Mouse (Mus musculus): Measurements from ENCODE around the gene 9930021J03Rik. TPM values are rescaled to one million over a fixed set of nuclear protein-coding genes. Genes with fewer than 3 reads are reported as not detected.

Gene 9930021J03Rik
- polyA plus RNA-seq, 1 experiment: not detected

GRCm38 (mm10) chr19:29838636-29839135 lies 32.9 kb upstream of the 9930021J03Rik start:
- TF ChIP-seq POLR2A (IDR thresholded peaks at IDR 0.05; ENCODE audit: insufficient read depth, low read depth, low read length) (no peak), CTCF (IDR thresholded peaks at IDR 0.05; ENCODE audit: insufficient read depth, low read depth, low read length) (no peak)
- Histone ChIP-seq H3K4me1 (ENCODE audit: control insufficient read depth, insufficient read depth, low read length) (no peaks in the 10 kb centered on the region), H3K4me3 (ENCODE audit: insufficient read depth, low read depth, low read length) (no peak overlapping the region), H3K27ac (ENCODE audit: insufficient read depth, low read depth, low read length) (no peak overlapping the region)
- WGBS: 69% methylated on average over 3 of the region's 3 CpGs

DNA sequence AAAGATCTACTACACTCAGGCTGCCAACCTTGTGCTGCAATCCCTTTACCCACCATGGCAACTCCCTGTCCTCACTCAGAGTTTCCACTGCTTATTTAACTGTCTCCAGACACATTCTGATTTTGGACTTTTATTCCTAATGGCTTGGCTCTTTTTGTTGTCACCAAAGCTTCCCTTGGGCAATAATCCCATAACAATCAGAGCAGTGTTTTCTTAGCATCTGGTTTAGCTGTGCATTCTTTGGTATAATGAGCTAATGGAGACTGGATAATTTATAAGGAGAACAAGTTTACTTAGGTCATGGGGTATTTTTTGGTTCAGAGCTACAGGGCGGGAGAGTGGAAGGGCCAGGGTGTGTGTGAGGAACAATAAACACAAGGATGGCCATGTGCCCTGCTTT lies 32.4 kb upstream of the 9930021J03Rik start:
- H3K4me3 ChIP-seq (ENCODE audit: insufficient read depth, low read depth, low read length): no peak overlapping the region
- H3K27ac ChIP-seq (ENCODE audit: insufficient read depth, low read depth, low read length): no peak overlapping the region
- 64% methylated on average over 1 of the region's 1 CpGs for WGBS
- TF ChIP-seq POLR2A (IDR thresholded peaks at IDR 0.05; ENCODE audit: insufficient read depth, low read depth, low read length) (no peak), CTCF (IDR thresholded peaks at IDR 0.05; ENCODE audit: insufficient read depth, low read depth, low read length) (no peak)
- H3K4me1 ChIP-seq (ENCODE audit: control insufficient read depth, insufficient read depth, low read length): no peaks in the 10 kb centered on the region

- TF ChIP-seq CTCF (IDR thresholded peaks at IDR 0.05; ENCODE audit: insufficient read depth, low read depth, low read length) (no peak), POLR2A (IDR thresholded peaks at IDR 0.05; ENCODE audit: insufficient read depth, low read depth, low read length) (no peak)
- Histone ChIP-seq H3K4me3 (ENCODE audit: insufficient read depth, low read depth, low read length) (no peak overlapping the region), H3K27ac (ENCODE audit: insufficient read depth, low read depth, low read length) (no peak overlapping the region), H3K4me1 (ENCODE audit: control insufficient read depth, insufficient read depth, low read length) (no peaks in the 10 kb centered on the region)
- WGBS: 69% methylated on average over 3 of the region's 3 CpGs
Measured at GRCm38 (mm10) chr19:29835364-29836034, 29.7 kb upstream of the 9930021J03Rik start.

- WGBS: 69% methylated on average over 2 of the region's 2 CpGs
- H3K4me3 ChIP-seq (ENCODE audit: insufficient read depth, low read depth, low read length): no peak overlapping the region
- no peaks in the 10 kb centered on the region for H3K4me1 ChIP-seq (ENCODE audit: control insufficient read depth, insufficient read depth, low read length)
- TF ChIP-seq POLR2A (IDR thresholded peaks at IDR 0.05; ENCODE audit: insufficient read depth, low read depth, low read length): no peak
- TF ChIP-seq CTCF (IDR thresholded peaks at IDR 0.05; ENCODE audit: insufficient read depth, low read depth, low read length): no peak
- H3K27ac ChIP-seq (ENCODE audit: insufficient read depth, low read depth, low read length): no peak overlapping the region
Measured at GRCm38 (mm10) chr19:29830911-29831310, 25.1 kb upstream of the 9930021J03Rik start.

DNA sequence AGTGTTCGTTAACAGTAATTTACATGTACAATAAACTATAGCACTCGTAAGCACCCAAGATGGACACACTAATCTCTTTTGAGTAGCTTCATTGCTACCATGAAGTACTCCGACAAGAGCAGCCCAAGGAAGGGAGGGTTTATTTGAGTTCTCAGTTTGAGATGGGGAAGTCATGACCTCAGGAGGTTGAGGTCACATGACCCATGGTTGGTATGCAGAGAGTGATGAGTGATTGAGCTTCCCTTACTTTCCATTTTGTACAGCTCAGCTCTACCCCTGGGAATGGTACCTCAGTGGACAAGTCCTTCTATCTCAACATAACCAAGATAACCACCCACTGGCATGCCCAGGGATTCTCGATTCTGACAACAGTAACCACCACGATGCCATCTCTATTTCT lies 22.8 kb upstream of the 9930021J03Rik start:
- WGBS: 80% methylated on average over 5 of the region's 5 CpGs
- no peak for TF ChIP-seq CTCF (IDR thresholded peaks at IDR 0.05; ENCODE audit: insufficient read depth, low read depth, low read length)
- no peak for TF ChIP-seq POLR2A (IDR thresholded peaks at IDR 0.05; ENCODE audit: insufficient read depth, low read depth, low read length)
- no peak overlapping the region for H3K4me3 ChIP-seq (ENCODE audit: insufficient read depth, low read depth, low read length)
- no peak overlapping the region for H3K27ac ChIP-seq (ENCODE audit: insufficient read depth, low read depth, low read length)
- no peaks in the 10 kb centered on the region for H3K4me1 ChIP-seq (ENCODE audit: control insufficient read depth, insufficient read depth, low read length)

GRCm38 (mm10) chr19:29826686-29827085 lies 20.9 kb upstream of the 9930021J03Rik start:
- Histone ChIP-seq H3K27ac (ENCODE audit: insufficient read depth, low read depth, low read length) (no peak overlapping the region), H3K4me3 (ENCODE audit: insufficient read depth, low read depth, low read length) (no peak overlapping the region), H3K4me1 (ENCODE audit: control insufficient read depth, insufficient read depth, low read length) (no peaks in the 10 kb centered on the region)
- 79% methylated on average over 1 of the region's 1 CpGs for WGBS
- TF ChIP-seq POLR2A (IDR thresholded peaks at IDR 0.05; ENCODE audit: insufficient read depth, low read depth, low read length) (no peak), CTCF (IDR thresholded peaks at IDR 0.05; ENCODE audit: insufficient read depth, low read depth, low read length) (no peak)

GRCm38 (mm10) chr19:29825003-29825402 lies 19.2 kb upstream of the 9930021J03Rik start:
- 57% methylated on average over 2 of the region's 2 CpGs for WGBS

DNA sequence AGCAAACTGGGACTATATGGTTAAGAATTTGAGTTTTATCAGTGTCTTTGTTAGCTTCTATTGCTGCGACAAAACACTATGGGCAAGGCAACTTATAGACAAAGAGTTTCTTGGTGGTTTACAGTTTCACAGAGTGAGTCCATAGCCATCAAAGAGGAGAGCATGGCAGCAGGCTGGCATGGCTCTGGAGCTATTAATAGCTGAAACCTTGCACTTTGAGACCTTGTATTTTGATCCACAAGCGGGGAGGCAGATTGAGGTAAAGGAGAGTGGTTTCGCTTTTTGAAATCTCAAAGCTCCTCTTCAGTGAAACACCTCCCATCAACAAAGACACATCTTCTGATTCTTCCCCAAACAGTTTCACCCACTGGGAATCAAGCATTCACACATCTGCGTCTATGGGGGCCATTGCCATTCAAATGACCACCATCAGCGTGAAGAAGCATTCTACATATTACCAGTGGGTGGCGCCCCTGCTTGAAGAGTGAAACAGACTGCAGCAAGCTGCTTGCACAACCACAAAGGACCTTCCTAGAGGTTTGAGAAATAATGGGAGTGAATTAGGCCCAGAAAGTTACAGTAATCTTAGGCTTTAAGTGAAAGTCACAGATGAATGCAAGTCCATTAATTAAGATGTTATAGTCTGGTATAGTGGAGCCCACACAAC lies 18.4 kb upstream of the 9930021J03Rik start:
- Histone ChIP-seq H3K27ac (ENCODE audit: insufficient read depth, low read depth, low read length) (no peak overlapping the region), H3K4me1 (ENCODE audit: control insufficient read depth, insufficient read depth, low read length) (no peaks in the 10 kb centered on the region), H3K4me3 (ENCODE audit: insufficient read depth, low read depth, low read length) (no peak overlapping the region)
- TF ChIP-seq CTCF (IDR thresholded peaks at IDR 0.05; ENCODE audit: insufficient read depth, low read depth, low read length): no peak
- no peak for TF ChIP-seq POLR2A (IDR thresholded peaks at IDR 0.05; ENCODE audit: insufficient read depth, low read depth, low read length)
- WGBS: 61% methylated on average over 6 of the region's 6 CpGs

More at GRCm38 (mm10) chr19:29825003-29825402, 19.2 kb upstream of the 9930021J03Rik start:
- TF ChIP-seq CTCF (IDR thresholded peaks at IDR 0.05; ENCODE audit: insufficient read depth, low read depth, low read length) (no peak), POLR2A (IDR thresholded peaks at IDR 0.05; ENCODE audit: insufficient read depth, low read depth, low read length) (no peak)
- H3K27ac ChIP-seq (ENCODE audit: insufficient read depth, low read depth, low read length): no peak overlapping the region
- no peaks in the 10 kb centered on the region for H3K4me1 ChIP-seq (ENCODE audit: control insufficient read depth, insufficient read depth, low read length)
- no peak overlapping the region for H3K4me3 ChIP-seq (ENCODE audit: insufficient read depth, low read depth, low read length)

- TF ChIP-seq POLR2A (IDR thresholded peaks at IDR 0.05; ENCODE audit: insufficient read depth, low read depth, low read length) (no peak), CTCF (IDR thresholded peaks at IDR 0.05; ENCODE audit: insufficient read depth, low read depth, low read length) (no peak)
- H3K27ac ChIP-seq (ENCODE audit: insufficient read depth, low read depth, low read length): no peak overlapping the region
- H3K4me1 ChIP-seq (ENCODE audit: control insufficient read depth, insufficient read depth, low read length): no peaks in the 10 kb centered on the region
- 67% methylated on average over 12 of the region's 12 CpGs for WGBS
- H3K4me3 ChIP-seq (ENCODE audit: insufficient read depth, low read depth, low read length): no peak overlapping the region
Measured at GRCm38 (mm10) chr19:29823456-29824010, 17.7 kb upstream of the 9930021J03Rik start.

Data from olfactory bulb, adult 2 months (tissue).